Mouse (Mus musculus) E14TG2a.4 (cell line): Measurements from ENCODE around the gene Terf2.

Source experiments
- CTCF ChIP-seq: conservative IDR thresholded peaks from 2 replicates; pipeline ENCODE4 v1.5.1; 2014; ENCODE audit warnings: low read length
- NANOG ChIP-seq: IDR thresholded peaks from 2 replicates; pipeline ENCODE4 v1.6.1; 2014; ENCODE audit warnings: borderline replicate concordance, low read length, mixed read lengths
- POU5F1 ChIP-seq: IDR thresholded peaks from 2 replicates; pipeline ENCODE4 v1.6.1; 2014; ENCODE audit warnings: low read length, borderline replicate concordance

DNA sequence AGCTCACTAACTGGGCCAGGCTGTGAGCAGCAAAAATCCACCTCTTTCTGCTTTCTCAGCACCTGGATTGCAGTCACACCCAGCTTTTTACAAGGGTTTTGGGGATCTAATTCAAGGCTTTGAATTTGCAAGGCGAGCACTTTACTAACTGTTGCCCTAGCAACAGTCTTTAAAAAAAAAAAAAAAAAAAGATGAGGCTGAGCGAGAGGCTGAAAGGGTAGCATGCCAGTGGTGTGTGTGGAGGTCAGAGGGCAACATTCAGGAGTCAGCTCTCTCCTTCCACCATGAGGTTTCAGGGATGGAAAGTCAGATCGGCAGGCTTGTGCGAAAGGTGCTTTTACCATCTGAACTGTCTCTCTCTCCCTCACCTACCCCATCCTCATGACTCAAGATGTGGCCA, 16.9 kb upstream of the Terf2 start:
- TF ChIP-seq CTCF (no peak), NANOG (no peak), POU5F1 (no peak)
